Mouse (Mus musculus) heart, adult 8-10 months (tissue): ENCODE measurements around the gene Oas2. TPM values are rescaled to one million over a fixed set of nuclear protein-coding genes. Genes with fewer than 3 reads are reported as not detected.
A peak's percentile ranks its signal among the peaks of the same experiment; 100 is the strongest.

Source experiments
- DNase-seq: peaks from one replicate; pipeline ENCODE4 v3.0.0; 2022; ENCODE audit warnings: low spot score
- total RNA-seq, 4 experiments: library from RNA; stranded (reverse); gene quantifications; 2 replicates each; pipeline ENCODE4 v1.2.4; 2022

Gene Oas2
- total RNA-seq, 4 experiments from 2014 or later, result 0.62 to 1.0 (median 0.83) TPM

DNA sequence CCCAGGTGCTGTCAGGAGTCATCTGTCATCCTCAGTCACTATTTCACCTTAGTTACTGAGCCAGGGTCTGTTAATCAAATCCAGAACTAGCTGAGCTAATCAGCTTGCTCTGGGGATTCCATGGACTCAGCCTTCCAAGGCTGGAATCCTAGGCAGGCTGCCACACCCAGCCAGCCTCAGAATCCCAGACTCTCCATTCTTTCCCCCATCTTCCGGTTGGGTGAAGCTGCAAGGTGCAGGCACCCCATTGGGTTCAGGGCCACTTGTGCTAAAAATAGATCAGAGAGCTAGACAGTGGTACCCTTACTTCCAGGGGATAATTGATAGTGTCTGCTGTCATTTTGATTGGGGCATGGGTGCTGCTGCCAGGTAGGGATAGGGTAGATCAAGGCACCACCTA is 16.9 kb downstream of the Oas2 start:
- no peak for DNase-seq

DNA sequence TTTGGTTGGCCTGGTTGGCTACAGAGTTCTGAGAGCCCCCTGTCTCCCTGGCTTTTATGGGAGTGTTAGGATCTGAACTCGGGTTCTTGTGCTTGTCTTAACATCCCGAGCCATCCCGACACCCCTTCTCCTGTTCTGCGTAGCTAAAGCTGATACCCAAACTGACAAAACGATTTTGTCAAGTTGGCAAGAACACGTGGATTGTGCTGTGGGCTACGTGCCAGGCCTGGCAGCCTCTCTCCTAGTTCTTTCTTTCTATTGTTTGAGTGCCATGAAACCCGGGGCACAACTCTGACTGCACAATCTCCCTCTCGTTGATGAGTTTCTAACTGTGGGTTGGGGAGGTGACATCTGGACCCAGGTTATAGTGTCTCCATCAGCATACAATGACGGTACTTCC is 20.3 kb downstream of the Oas2 start:
- DNase-seq, result no peak

DNA sequence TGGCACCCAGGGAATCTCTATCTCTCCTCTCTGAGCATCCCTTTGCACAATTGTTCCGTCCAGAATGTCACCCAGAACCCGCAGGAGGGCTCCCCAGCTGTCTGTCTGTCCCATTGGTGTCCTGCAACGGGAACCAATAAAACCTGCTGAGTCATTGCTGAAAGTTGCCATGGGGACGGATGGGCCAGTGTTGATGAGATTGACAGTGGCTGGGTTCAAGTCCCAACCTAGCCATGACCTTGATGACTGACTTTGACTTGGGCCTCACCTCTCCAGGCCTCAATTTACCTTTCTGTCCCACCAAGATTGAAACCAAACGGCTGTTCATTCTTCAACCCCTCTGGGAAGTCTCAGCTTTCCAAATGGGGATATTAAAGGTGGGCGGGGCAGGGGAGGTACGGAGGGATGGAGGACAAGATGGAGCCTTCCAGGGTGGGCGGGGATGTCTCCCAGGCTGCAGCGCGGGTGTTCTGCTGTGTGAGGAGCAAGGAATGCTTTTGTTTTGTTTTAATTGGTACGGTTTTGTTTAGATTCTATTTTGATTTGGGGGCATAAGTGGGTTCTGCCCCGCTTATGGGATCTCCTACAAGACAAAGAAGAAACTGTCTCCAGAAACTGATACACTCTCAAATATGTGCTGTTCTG is 23.7 kb downstream of the Oas2 start:
- DNase-seq, result no peak

DNA sequence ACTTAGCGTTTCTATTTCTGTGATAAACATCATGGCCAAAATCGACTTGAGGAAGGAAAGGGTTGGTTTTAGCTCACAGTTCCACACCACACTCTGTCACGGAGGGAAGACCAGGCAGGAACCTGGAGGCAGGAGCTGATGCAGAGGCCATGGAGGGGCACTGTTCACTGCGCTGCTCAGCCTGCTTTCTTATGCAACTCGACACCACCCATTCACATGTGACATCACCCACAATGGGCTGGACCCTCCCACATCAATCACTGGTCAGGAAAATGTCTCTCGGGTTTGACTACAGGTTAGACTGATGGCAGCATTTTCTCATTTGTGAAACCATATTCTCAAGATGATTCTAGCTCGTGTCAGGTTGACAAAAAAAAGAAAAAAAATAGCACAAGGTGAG is 28.6 kb downstream of the Oas2 start:
- no peak for DNase-seq

DNA sequence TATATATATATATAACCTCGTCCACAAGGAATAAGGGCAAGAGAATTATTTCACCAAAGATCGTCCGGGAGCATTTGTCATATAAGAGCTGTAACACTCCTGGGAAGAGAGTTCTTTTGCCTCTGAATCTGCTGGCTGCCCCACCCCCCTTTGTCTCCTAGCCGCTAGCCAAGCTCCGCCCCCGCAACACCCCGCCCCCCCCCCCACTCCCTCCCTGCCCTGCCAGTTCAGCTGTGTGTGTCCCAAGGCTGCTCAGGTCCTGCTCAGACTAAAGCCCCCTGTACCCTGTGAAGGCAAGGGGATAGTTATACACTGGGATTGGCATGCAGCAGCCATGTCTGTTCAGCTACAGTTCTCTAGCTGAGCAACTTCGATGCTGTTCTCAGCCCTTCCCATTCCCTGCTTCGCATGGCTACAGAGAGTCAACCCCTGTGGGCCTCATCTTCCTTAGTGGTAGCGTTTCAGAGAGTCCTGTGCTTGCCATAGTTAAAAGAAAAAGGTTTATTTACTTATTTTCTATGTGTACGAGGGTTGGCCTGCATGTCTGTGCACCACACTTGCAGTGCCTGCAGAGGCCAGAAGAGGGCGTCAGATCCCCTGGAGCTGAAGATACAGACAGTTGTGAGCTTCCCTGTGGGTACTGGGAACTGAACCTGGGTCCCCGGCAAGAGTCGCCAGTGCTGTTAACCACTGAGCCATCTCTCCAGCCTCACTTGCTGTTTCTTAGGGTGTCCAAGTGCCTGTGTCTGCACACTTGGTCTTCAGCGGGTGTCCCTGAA is 30.9 kb downstream of the Oas2 start:
- DNase-seq, result no peak

DNA sequence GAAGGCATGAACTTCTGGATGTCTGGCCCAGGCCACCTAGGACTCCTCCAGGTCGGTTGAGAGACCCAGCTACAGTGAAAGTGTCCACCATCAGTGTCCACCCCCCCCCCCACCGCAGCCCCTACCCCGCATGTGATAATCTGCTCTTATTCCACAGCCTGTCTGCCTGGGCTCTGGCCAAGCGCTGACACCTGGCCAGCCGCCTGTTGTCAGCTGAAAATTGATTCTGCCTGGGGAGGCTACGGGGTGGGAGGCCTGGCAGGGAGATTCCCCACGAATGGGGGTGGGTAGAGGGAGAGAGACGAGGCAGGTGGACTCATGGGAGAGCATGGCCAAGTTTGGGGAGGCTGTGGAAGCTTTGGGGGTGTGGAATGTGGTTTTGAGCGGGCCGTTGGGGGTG is 32.5 kb downstream of the Oas2 start:
- no peak for DNase-seq

DNA sequence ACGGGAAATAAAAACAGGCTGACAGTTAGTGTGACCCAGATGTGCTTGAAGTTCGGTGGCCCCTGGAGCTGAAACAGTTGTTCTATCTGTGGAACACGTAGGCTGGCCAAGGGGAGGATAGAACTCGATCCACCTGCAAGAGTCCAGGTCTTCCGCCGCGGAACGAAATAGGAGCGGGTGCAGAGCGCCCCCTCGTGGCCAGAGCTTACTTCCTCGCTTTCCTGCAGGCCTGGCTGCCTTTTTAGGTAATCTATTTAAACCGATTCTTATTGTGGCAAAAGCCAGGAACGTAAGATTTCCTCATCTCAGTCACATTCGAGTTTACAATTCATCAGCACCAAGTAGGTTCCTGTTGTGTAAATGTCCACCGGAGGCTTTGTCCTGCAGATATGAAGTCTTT is 35.3 kb downstream of the Oas2 start:
- peak; percentile 27 for DNase-seq

DNA sequence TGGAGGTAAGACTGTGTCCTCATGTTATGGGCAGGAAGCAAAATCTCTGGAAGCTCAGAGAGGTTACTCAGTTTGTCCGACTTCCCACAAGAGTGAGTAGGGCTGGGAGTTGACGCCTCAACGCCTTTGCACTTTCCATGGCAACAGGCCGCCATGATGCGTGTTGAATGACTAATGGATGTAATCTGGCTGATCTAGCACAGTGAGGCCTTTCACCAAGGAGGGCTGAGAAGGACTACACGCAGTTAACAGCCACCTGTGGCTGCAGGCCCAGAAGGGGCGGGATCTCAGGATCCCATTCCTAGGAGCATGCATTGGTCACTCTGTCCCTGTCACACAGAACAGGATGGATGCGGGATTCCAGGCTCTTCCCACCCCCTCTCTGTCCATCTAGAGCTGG is 36.9 kb downstream of the Oas2 start:
- no peak for DNase-seq

DNA sequence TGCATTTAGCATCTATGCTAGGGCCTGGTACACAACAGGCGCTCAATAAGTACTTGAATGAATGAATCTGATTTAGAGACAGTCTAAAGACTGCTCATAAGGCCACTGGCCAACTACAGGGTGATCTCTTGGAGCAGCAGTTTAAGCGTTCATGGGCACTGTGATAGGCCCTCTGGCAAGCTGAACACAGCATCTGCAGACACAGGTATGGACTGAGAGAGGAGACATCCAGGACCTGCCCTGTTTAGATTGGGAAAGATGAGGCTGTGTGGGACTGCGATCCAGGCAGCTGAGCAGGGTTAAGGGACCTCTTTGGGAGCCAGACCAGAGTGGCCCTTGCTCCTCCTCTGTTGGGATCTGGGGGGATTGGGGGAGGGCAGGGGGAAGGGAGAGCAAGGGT is 37.8 kb downstream of the Oas2 start, which contains the start of gene Dtx1:
Gene Dtx1 (minus strand): TSS at position 101 of the 400 bp plus-strand sequence.
- no peak for DNase-seq

DNA sequence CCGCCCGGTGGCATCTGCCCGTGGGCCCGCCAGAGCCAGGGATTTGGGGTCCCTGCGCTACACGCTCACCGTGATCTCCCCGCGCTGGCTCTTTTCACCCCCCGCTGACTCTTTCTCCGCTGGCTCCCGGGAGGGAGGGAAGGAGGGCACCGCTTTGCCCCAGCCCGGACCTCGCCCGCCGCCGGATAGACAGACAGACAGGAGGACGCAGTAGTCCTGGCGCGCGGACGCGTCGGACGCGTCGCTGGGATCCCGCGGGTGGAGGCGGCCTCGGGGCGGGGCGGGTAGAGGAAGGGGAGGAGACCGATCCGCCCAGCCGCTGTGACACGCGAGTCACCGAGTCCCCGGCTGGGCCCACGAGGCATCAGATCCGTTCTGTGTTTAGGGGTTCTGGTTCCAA is 38.2 kb downstream of the Oas2 start:
- DNase-seq, result peak; percentile 7

DNA sequence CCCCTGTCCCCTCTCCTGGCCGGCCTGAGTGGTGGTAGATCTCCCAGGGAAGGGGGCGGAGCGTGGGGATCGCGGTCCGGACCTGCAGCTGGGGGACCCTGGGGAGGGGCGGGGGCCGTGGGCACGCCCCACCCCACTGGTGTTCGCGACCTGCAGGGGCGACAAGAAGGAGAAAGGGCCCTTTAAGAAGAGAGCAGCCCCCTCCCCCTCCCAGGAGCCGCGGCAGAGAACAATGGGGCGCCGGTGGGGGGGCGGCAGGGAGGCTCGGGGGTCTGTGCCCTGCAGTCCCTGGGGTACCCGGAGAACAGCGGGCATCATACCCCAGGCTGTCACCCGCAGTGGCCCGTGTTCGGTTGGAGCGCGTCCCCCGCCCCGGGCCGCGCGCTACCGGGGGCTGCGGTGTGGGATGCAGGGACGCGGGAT is 38.8 kb downstream of the Oas2 start:
- no peak for DNase-seq

DNA sequence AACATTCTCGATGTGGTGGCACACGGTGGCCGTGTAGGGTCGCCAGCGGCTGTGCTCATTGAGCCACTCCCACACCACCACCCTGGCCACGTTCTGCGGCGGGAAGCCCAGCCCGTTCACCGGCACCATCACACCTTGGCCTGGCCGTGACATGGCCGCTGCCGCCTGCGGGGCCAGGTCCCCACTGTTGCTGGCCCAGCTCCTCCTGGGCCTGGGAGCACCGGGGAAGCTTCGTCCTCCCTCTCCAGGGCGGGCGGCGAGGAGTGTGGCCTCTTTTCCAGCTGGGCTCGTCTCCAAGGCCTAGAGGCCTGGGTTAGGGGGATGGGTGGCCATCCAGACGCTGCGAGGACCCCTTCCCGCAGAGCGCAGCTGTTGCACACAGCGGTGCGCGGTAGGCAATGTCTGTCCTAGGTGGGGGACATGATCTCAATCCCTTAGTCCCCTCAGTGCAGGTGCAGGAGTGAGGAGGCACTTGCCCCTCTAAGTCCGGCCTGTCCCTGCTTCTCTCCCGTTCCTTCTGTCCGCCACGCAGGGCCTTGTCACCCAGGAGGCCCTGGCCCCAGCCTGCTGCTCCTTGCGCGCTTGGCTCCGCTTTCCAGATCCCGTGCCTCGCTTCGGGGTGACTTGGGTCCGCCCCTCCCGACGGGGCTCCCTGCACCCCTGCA is 39.4 kb downstream of the Oas2 start:
- no peak for DNase-seq

DNA sequence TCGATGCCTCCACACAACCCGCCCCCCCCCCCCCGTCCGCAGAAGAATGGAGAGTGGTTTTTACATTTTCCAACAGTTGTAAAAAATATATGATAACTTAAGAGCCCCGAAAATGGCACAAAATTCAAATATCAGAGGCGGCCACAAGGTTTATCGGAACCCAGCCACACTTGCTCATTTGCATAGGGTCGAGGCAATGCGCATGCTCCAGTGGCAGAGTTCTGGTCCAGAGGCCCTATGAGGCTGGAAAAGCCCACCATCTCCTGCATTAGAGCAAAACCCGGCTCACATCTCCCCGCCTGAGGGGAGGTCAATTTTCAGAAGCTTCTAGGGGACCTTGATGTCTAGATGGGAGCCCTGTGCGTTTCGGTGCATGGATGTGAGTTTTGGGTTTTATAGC is 42.7 kb downstream of the Oas2 start:
- no peak for DNase-seq

DNA sequence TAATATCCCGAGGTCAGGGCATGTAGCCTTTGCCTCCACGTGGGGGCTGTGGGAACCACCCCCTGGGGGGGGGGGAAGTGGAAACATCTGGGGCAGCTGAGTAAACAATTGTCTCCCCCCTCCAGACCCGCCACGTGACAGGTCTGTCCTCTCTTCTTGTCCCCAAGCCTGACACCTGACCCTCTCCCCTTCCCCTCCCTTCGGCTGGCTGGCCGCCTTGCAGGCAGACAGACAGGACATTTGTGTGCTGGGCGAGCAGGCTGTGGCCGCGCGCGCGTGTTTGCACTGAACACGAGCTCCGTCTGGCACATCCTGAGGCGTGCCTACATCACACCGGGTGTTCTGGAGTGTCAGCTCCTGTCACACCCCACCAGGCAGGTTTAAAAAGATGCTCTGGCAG is 43.1 kb downstream of the Oas2 start:
- no peak for DNase-seq

DNA sequence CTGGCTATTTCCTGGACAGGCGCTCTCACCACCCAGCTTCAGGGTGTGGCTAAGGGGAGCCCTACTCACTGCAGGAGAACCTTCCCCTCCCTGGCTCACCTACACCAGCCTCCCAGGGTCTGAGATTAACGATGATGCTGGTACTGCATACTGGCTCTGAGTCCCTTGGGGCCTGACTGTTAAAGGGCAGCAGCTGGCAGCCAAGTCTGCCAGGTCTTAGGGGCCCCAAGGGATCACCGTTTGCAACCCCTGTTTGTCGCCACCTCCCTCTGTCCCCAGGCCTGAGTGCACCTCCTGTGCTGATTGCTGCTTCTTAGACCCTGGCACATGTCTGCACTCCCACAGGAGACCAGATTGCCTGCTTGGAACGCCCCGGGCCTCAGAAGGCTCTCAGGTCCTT is 45.2 kb downstream of the Oas2 start:
- DNase-seq, result no peak

DNA sequence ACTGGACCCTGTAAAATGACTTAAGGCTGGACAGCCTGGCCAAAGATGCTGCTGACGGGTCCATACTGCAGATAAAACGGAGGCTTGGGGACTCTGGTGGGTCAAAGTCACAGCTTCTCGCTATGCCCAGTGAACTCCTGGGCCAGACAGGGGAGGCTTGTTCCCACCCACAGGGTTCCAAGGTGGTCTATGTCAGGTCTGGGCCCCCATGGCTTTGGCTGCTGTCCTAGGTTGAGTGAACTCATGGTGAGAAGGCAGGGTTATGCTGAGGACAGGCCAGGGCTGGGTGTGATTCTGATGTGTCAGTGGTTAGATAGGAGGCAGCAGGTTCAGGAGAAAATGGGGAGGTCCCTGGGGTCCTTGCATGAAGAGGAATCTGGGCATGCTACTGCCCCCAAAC is 46.0 kb downstream of the Oas2 start:
- DNase-seq, result no peak

DNA sequence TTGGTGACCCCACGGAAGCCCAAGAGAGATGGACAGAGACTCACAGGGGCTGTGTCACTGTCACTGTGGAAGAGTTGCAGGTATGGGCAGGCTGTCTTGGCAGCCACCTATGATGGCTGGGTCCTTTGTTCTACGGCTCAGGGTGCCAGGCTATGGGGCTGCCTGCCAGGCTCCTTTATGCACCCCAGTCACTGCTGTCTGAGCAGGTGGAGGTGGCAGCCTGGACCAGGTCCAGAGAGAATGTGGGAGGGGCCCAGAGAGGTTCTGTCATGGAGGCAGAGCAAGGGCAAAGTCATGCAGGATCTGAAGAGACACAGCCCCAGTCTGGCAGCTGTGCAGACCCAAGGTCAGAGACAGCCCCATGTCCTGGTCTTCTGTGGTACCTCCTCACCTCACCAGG is 46.7 kb downstream of the Oas2 start:
- DNase-seq, result no peak

DNA sequence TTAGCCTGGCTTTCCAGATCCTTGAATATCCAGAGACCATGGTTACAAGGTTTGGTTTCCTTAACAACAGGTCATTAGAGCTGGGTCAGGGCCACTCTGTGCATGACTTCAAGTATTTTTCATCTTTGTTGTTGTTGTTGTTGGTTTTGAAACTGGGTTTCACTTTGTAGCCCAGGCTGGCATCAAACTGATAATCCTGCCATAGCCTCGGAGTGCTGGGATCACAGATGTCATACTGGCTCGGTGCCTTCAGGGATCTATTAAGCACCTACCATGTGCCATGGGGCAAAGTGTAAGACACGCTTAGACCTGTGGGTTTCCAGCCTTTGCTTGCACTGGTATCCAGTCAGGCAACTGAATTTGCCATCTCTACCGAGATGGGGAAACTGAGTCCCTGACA is 47.2 kb downstream of the Oas2 start:
- DNase-seq, result no peak

DNA sequence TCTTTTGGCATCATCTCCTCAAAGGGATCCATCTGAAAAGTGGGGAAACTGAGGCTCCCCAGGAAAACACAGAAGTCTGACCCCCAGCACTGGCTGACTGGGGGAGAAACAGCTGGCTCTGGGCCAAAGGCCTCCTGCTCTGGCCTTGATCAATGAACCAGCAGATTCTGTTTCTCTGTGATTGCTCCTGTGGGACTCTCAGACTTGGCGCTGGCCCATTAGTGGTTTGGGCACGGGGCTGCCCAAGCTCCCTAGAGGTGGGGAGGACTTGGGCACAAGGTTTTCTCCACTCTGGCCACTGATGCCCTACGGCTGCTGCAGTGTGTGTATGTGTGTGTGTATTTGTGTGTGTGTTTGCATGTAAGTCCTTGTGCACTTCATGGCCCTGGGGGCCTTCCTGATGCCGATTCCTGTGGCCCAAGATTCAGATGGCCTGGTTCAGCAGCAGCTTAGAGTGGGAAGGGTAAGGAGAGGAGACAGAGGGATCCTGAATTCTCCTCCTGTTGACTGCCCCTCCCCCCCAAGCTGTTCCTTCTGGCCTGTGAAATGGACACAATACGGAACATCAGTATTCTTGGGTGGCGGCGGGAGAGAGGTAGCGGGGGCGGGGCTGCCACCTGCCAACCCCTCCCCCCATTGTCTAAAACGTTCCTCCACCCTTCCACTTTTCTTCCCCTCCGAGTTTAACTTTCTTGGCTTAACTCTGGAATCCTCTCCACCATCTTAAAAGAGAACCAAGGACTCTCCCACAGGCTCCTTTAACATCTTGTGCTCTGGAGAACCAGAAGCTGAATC is 48.5 kb downstream of the Oas2 start:
- DNase-seq, result no peak

DNA sequence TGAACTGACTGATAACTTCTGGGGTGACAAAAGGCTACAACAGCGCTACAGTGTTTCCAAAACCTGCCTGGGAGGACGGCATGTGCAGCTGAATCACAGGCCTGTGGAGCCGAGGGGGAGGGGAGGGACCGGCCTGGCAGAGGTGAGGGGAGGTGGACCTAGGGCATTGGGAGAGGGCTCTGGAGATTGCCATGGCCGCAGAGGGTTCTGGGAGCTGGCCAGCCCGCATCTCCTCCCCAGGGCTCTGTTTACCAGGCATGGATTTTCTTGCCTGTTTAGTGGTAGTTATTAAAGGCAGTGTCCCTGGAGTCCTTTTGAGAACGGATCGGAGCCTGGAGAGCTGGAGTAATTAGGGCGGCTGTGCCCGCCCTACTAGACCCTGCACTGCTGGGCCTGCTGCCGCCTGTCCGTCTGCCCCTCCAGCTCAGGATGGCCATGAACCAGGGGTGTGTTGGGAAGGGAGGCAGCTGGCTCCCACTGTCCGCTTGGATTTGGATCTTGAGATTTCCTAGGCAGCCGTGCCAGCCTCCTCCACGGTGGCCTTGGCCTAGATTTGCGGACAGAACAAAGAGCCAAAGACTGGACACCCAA is 50.8 kb downstream of the Oas2 start:
- peak; percentile 20 for DNase-seq

DNA sequence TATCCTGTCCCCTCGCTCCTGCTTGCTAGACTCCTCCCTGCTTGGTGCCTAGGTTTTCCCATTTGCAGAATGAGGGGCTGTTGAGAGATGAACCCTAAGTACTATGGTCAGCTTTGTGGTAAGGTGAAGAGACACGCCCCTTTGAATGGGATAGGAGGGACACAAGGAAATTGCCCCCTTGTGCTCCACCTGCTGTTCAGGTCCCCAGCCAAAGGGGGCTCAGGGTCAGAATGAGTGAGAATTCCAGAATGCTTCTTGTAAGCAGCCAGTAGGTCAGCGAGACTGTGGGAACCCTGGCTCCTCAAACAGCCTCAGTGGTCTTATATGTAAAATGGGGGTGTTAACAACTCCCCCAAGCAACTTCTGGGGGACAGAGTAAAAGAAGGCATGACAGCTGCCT is 51.5 kb downstream of the Oas2 start:
- DNase-seq, result no peak

DNA sequence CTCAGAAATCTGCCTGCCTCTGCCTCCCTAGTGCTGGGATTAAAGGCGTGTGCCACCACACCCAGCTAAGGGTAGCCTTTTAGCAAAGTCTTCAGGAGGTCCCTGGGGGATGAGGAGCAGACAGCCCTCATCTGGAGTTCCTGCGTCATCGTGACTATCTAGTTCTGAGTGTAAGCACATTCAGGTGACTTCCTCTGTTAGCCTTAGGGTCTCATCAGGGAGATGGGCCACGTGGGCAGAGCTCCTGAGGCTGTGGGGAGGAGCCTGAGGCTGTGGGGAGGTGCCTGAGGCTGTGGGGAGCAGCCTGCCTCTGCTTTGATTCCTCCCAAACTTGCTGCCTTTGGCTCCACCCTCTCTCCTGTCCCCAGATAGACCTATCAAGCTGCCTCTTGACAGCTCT is 52.8 kb downstream of the Oas2 start:
- DNase-seq, result no peak
